Mouse (Mus musculus): ENCODE data around the gene Ttll4.

Ttll4 gene

DNA sequence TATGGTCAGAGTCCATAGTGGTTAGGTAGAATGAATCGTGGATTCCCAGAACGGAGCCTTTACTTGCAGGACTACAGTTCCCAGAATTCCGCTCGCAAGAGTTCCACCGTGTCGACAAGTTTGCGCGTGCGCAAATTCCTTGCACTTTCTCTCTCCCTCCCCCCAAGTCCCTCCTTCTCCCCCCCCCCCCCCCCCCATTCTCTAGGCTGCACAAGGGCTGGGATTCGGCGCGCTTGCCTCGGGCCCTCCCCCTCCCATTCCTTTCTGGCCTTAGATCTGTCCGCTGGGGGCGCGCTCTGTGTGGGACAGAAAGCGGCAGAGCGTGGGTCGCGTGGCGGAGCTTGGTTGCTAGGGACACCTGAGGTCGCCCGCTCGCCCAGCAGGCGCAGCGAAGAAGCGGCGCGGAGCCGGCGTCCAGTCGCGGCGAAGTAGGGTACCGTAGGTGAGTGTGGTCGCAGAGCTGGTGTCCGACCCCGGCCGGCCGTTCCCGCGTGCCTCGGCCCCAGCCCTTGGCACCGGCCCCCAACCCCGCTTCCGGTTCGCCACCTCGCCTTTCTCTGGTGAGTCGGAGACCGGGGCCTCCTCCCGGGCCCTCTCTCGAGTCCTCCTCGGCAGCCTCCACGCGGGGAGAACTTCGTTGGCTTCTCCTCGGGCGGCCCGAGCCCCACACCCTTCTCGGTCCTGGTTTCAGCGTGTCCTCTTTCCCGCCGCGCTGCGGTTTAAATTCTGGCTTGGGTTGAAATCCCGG lies at the start of gene Ttll4:
Ttll4 (plus strand) TSS at position 298 of the 748 bp plus-strand sequence.
- peak; percentile 96 for DNase-seq (ENCODE audit: low spot score)

DNA sequence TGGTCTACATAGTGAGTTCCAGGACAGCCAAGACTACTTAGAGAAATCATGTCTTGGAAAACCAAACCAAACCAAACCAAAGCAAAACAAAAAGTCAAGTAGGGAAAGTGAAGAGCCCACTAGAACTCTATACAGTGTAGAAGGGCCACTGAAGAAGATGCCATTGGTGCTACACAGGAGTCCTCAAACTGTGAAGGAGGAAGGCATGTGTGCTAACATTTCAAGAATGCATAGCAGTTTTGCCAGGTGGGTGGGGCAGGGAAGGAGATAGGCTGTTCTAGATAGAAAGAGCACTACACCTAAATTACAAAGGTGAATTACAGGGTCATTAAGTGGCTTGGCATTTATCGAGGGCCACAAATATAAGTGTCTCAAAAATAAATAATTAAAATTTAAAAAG lies 37.4 kb upstream of the Ttll4 start:
- peak; percentile 79 for DNase-seq (ENCODE audit: low spot score)

DNA sequence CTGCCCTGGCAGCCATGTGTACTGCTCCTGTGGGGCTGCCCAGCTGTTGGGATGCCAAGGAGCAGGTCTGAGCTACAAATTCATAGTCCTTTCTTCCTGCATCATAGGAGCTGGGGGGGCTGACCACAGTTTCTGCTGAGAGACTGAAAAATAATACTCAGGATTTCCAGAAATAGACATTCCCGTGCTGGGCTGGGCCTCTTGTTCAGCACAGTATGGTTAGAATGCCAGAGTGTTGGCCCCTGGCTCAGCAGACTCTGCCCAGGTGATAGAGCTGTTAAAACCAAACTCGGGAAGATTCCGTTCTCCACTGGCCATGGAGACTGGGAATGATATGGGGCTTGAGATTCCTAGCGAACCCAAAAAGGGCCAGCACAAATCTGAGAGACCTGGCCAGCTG lies 35.5 kb upstream of the Ttll4 start:
- DNase-seq (ENCODE audit: low spot score): peak; percentile 30

DNA sequence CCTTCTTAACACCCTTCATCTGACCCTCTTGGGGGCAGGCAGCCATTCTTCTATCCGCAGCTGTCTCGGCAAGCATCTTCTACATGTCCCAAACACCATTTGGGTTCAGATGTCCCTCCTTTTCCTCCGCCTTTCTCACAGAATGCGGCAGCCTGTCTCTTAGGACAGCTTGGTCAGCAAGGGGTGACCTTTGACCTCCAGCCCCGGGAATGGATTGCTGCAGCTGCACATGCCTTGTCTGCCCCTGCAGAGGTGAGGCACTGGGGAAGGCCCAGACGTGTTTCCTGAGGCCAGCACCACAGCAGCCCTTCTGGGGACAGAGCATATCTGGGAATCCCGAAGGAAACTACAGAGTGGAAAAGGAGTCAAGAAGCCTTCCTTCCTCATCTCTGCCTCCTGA lies 33.5 kb upstream of the Ttll4 start:
- DNase-seq (ENCODE audit: low spot score): no peak

DNA sequence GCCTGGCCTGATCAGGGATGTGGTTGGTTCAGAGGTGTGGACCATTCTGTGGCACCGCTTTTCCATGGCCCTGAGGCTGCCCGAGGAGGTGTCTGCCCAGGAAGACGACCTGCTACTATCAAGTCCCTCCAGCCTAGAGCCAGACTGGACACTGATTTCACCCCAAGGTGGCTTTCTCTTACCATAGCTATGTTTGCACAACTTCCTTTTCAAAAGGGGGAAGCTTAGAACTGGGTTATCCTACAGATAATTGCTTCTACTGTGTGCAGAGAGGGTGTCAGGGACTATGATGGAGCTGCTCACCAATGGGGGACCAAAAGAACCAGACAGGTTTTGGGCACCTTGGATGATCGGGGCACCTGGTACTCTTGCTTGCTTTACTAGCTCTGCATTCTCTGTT lies 28.8 kb upstream of the Ttll4 start:
- DNase-seq (ENCODE audit: low spot score): no peak

DNA sequence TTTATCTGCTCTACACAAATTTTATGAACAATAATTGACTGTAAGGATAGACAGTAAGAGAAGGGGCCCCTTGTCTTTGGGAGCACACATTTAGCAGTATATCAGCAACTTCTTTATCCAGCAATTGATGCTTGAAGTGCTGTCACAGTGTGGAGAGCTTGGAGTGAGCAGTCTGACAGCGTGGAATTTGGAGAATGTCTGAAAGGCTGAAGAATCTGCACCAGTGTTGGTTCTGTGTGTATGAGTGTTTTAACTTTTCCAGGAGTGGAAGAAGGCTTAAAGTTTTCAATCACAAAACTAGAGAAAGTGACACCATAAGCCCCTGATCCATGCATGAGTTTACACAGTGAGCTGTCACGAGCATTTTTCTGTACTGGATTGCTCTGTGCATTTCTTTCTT lies 18.0 kb upstream of the Ttll4 start:
- no peak for DNase-seq (ENCODE audit: low spot score)

DNA sequence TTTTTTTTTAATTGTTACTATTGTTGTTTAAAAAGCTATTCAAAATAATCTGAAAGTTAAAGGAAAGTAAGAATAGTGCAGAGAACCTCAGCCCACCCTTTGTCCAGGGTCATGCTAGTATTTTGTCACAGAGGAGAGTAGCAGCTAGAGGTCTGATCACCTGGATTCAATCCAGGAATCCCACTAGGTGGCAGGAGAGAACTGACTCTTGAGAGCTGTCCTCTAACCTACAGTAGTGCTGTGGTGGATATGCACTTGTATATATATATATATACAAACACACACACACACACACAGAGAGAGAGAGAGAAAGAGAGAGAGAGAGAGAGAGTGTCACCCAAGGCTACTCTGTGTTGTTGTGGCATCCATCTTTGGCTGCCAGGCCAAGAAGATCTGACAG lies 17.6 kb upstream of the Ttll4 start:
- no peak for DNase-seq (ENCODE audit: low spot score)

DNA sequence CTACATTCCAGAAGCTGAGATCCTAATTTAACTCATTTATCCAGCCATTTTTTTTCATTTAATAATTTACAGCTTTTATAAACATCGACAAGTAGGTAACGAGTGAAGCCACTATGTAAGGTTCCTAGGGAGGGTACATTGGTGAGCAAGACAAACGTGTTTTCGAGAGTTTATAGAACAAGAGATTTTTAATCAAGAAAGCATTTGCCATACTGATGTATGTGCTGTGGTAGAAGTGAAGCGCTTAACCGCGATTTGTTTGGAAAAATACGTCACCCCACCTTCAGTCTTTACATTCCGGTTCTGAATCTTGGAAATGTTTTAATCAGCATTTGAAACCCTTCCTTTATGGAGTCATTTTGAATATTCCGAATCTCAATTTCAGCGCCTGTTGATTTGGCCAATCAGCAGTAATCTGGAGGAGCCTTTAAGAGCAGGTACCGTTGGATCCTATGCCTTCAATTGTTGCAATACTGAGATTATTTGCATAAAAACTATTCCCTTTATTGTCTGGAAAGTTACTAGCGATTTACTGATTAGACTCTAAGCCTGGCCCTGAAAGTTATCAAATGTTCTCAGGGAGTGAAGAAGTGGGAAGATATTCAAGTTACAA lies 814 bp downstream of the Ttll4 start:
- no peak for DNase-seq (ENCODE audit: low spot score)

DNA sequence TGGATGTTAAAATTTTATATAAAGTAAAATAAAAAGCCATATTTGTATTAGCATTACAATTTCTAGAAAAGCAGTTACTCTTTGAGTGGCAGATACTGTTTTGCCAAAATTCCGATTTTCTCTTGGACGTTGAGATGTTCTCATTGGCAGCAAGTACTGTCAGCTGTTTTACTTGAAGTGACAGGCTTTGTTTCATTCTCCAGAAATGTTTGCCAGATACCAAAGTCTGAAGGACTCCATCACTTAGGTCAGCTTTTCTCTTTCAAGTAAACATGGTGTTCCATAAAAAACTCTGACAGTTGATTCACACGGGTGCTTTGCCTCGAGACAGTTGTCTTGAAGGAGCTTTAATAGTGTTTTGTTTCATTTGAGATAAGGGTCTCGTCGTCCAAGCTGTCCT lies 3.6 kb downstream of the Ttll4 start:
- peak; percentile 22 for DNase-seq (ENCODE audit: low spot score)

DNA sequence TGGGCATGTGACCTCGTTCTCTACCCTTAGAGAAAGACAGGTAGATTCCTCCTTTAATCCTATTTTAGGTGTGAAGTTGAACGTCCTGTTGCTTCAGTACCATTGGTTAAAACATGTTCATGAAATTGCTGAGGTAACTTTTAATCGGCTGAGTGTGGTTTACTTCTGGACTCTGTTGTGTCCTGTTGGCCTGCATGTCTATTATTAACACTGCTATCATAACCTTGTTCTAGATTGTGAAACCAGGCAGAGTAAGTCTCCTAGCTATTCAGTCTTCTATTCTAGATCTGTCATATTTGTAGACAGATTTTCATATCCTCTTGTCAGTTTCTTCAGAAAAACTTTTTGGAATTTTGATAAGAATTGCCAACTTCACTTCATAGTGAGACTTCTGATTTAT lies 6.8 kb downstream of the Ttll4 start:
- no peak for DNase-seq (ENCODE audit: low spot score)

DNA sequence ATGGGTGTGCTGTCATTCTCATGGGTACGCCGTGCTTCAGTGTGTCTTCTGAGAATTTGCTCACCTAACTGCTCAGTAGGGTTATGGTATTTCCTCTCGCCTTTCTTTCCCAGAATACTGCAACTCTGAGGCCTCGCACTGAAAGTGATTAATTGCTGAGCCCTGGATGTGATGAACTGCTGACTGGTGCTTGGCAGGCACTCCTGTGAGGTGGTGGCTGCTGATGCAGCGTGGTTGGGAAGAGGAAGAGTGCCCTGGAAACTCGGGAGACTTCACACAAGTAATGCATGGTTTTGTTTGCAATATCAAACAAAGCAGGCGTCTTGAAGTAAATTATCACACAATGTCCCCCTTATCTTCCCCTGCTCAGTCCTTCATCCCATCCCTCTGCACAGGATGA lies 11.2 kb downstream of the Ttll4 start:
- DNase-seq (ENCODE audit: low spot score): no peak

DNA sequence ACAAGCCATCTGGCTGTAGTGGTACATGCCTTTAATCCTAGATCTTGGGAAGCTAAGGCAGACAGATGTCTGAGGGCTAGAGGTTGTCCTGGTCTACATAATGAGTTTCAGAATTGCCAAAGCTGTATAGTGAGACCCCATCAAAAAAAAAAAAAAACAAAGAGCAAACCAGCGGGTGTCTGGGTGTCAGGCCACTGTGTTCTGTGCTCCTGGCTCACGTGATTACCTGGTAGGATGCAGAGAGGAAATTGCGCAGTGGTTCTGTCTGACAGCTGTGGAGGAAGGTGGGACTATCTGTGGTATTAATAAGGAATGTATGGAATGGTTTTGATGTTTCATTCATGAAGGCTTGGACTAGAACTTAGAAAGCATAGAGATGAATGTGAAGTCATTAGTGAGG lies 15.3 kb downstream of the Ttll4 start:
- DNase-seq (ENCODE audit: low spot score): no peak

DNA sequence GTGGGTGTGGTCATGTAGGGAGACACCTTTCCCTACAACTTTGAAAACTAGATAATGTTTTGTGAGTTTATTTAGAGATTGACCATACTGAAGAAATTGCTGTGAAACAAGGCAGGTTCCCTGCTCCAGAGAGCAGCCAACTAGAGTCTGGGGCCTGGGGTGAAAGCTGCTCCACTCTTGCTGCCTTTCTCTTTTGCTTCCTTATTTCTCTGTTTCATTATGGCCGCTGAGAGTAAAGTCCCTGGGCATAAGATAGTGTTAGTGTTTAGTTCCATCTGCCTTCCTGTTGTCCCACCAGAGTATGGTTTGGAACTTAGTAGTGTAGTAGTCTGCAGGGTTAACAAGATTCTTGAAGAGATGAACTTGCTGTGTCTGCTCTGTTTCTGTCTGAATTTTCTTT lies 16.3 kb downstream of the Ttll4 start:
- DNase-seq (ENCODE audit: low spot score): no peak

DNA sequence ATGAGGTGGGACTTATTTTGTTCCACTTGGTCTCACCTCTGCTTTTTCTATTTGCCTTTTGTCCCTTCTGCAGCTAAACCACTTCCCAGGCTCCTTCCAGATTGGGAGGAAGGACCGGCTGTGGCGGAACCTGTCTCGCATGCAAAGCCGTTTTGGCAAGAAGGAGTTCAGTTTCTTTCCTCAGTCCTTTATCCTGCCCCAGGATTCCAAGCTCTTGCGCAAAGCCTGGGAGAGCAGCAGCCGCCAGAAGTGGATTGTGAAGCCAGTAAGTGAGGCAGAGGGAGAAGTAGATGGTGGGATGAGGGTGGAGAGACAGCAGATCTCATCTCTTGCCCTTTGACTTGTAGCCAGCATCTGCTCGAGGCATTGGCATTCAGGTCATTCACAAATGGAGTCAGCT lies 25.6 kb downstream of the Ttll4 start:
- no peak for DNase-seq (ENCODE audit: low spot score)

DNA sequence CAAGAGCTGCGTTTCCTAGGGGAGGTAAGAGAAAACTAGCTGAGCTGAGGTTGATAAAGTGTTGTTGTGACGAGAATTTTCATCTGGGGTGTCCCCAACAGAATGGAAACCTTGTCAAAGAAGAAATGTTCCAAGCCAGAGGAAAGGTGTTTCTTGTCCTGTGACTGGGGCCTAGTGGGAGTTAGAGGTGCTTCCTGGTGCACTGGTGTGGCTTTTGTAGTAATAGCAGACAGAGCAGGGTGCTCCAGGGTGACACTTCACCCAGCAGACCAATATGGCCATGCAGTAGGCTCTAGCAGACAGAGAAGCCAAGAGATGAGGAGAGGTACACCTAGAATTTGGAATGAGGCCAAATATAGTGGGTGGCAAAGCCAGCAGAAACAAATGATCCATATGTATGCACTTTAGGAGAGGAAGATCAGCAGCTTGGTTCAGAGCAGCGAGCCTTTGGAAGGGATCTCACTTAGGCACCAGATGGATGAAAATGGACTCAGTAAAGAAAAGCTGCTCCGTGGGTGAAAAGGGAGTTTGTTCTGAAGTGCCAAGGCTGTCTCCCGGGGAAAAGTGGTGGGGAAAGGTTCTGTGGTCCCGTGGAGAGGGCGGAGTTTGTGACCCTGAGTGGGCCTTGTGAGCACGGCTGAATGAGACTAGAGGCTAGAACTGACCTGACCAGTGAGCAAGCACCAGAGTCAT lies 32.5 kb downstream of the Ttll4 start:
- no peak for DNase-seq (ENCODE audit: low spot score)

DNA sequence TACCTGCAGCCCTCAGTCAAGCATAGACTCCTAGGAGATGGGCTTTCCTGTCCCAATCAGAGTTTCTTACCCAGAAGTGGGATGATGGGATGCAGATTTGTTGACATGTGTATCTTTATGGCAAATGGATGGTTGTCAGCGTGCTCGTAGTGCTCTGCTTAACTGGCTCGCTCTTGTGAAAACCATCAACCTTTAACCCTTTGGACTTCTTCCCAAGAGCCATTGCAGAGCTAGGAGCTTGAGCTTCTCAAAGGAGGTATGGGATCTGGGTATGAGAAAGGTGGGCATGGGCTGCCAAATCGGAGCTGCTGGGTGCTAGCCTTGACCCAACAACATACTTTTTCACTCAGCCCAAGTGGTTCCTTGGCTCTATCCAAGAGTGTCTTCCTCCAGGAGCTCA lies 34.3 kb downstream of the Ttll4 start:
- no peak for DNase-seq (ENCODE audit: low spot score)

DNA sequence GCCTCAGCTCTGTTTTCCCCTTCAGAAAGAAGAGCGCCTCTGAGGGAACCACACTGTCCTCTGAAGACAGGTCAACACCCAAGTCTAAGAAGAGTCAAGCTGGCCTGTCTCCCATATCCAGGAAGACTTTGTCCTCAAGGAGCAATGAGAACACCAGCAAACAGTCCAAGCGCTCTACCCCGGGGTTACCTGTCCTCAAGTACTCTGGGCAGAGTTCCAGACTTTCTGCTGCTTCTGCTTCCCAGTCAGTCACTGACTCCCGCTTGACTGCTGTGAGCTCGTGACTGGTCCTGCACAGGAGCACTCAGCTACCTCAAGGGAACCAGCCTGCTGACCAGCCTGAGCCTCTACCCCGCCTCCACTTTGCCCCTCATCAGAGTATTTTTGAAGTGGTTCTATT lies 35.9 kb downstream of the Ttll4 start:
- peak; percentile 55 for DNase-seq (ENCODE audit: low spot score)

DNA sequence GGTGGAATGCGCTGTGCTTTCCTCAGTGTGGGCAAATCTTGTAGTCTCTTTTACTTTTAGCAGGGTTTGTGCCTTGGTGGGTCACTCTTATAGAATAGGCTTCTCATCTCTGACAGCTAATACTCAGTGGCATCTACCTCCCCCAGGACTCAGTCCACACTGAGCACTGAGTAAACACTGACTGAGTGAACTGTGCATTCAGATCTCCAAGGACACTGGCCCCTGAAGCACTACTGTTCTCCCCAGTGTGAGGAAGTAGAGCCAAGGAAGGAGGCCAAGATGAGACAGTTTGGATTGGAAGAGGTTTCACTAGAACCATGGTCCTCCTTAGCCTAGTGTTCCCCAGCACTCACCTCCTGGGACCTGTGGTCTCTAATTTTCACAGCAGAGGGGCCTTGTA lies 36.8 kb downstream of the Ttll4 start:
- DNase-seq (ENCODE audit: low spot score): no peak

DNA sequence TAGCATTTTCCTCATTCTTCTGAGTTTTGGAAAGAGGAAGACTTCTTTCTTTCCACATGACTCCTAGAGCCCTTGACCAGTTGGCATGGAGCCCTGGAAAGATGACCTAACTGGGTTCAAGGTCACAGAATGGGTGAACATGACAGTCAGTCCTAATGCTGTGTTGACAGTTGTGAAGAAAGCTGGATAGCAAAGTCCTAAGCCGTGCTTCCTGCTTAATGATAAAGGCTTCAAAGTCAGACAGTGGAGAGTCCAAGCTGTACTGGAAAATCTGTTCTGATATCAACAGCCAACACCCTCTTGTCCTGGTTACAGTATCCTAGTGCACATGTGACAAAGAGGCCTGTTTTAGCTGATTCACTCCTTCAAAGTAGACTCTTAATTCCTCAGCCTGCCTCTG lies 37.2 kb downstream of the Ttll4 start:
- DNase-seq (ENCODE audit: low spot score): peak; percentile 51

DNA sequence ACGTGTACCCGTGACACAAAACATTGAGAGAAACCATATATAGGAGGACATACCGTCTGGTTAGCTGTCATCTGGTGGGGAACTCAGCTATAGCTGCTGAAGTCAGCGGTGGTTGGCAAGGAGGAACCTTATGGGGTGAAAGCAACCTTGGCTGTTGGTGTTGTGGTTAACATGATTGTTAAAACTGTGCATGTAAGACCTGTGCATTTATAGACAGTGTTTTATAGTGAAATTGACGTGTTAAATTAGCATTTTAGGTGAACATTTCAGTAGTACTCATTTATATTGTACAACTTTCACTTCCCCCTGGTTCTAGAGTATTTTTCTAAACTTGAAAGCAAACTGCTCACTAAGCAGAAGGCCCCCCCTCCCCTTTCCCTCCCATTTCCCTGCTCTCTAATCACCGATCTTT lies 40.6 kb downstream of the Ttll4 start:
- DNase-seq (ENCODE audit: low spot score): no peak

DNA sequence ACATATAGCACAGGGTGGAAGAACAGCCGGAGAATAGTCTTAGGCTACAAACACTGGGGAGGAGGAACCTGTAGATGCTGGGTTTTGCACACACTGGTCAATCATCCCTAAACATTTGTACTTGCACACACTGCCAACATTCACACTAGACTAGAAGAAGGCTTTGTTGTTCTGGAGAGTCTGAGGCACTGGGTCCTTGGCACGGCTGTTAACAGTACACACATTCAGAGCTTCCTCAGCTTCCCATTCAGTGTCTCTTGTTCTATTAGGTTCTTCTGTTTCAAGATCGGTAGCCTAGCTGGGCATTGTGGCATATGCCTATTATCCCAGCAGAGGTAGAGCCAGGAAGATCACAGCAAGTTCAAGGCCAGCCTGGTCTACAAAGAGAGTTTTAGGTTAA lies 42.6 kb downstream of the Ttll4 start:
- no peak for DNase-seq (ENCODE audit: low spot score)

DNA sequence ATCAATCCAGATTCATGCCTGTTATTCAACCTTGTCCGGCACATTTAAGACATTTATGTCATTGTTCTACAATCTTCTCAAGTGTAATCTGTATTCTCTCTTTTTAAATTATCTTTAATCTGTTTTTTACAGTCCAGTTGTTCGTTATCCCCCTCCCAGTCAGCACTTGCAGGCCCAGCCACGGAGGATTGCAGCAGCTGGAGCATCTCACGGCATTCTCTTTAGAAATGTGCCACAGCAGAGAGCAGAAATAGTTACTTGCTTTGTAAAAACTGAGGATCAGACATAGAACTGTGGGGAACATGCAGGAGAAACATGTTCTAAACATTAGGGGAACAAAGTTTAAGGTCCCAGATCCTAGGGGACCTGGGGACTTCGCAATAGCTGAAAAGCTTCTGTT lies 43.5 kb downstream of the Ttll4 start:
- no peak for DNase-seq (ENCODE audit: low spot score)

DNA sequence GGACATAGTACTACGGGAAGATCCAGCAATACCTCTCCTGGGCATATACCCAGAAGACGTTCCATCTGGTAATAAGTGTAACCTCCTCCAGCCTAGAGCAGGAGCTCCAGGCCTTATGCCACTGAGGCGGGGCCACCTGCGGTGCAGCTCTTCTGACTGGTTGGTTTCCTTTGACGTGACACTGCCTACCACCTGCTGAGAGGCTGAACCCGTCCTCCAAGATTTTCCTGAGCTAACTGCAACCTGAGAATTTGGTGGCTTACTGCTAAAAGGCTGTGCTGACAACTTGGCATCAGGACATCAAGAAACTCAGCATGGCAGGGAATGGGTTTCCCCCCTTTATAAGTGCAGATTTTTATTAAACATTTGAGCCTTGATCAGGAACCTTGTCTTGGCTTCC lies 48.0 kb downstream of the Ttll4 start:
- DNase-seq (ENCODE audit: low spot score): no peak

DNA sequence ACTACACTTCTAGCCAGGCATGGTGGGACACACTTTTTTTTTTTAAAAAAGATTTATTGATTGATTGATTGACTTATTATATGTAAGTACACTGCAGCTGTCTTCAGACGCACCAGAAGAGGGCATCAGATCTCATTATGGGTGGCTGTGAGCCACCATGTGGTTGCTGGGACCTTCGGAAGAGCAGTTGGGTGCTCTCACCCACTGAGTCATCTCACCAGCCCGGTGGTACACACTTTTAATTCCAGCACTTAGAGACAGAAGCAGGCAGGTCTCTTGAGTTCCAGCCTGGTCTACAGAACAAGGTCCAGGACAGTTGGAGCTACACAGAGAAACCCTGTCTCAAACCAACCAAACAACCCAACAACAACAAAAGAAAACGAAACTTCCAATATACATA lies 50.5 kb downstream of the Ttll4 start:
- DNase-seq (ENCODE audit: low spot score): no peak

All from lung, postnatal 25 days (tissue).